Mouse (Mus musculus): ENCODE measurements around the gene Vash2.

DNA sequence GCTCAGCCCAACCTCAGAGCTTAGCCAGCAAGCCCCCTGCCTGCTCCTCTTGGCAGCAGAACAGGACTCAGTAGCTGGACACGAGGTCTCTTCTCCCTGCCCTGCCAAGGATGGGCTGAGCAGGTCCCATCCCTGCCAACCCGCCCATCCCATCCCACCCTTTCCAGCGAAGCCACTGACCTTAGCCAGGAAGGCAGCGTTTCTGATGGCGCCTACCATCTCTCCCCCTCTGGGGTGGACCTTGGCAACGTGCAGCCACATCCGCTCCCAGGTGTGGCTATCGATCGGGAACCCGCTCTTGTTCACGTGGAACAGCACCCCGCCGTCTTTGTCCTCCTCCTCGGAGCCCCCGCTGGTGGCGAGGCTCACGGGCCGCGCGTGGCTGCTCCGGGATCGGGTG, 1.1 kb downstream of the Vash2 start:
- TF ChIP-seq CTCF (IDR thresholded peaks at IDR 0.05; ENCODE audit: control insufficient read depth, insufficient read depth, low read length) (no peak), POLR2A (IDR thresholded peaks at IDR 0.05; ENCODE audit: borderline replicate concordance, control insufficient read depth, low read depth, low read length) (no peak)

Measured in bone marrow, adult 2 months (tissue).